Mouse (Mus musculus): ENCODE data around the gene Knstrn. TPM values are rescaled to one million over a fixed set of nuclear protein-coding genes. Genes with fewer than 3 reads are reported as not detected.

The Knstrn gene
- total and polyA plus RNA-seq, 2 experiments from 2014 or later, result 8.6 to 16.5 TPM

DNA sequence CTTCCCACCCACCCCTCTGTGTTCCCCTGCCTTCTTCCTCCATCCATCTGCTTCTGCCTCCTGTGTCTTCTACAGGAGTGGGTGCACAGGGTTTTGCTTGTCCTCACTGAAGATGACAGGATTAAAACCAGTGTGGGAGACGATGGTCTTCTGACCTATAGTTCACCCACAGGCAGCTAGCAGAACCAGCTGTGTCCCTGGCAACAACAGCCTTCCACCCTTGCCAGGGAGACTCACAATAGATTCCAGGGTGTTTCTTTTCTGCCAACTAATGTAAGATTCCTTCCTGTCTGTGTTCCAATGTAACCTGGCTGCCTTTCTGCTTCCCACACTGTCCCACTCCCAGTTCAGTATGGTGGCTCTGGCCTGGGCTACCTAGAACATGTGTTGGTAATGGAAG is 57.2 kb downstream of the Knstrn start:
- no peak for TF ChIP-seq CTCF (IDR thresholded peaks at IDR 0.05; ENCODE audit: low read depth)
- H3K9me3 ChIP-seq (ENCODE audit: low read length), result no peaks in the 10 kb centered on the region
- no peaks in the 10 kb centered on the region for H3K27me3 ChIP-seq (ENCODE audit: insufficient read depth, low read length)
- H3K36me3 ChIP-seq (ENCODE audit: insufficient read depth, low read length), result no peaks in the 10 kb centered on the region; the same call in 1 of the 2 replicates
- 59% methylated on average over 1 of the region's 1 CpGs for WGBS
- ATAC-seq (no peak), DNase-seq (ENCODE audit: low spot score) (no peak)
- H3K27ac ChIP-seq, result no peak overlapping the region
- no peaks in the 10 kb centered on the region for H3K4me1 ChIP-seq (ENCODE audit: insufficient read depth, low read length)
- no peak overlapping the region for H3K4me3 ChIP-seq (ENCODE audit: low read length)
- no peak overlapping the region for H3K9ac ChIP-seq (replicated peaks; ENCODE audit: low read length)
- H3K4me2 ChIP-seq (ENCODE audit: low read depth, low read length), result no peak overlapping the region

GRCm38 (mm10) chr2:118873018-118873417 is 59.2 kb downstream of the Knstrn start:
- Histone ChIP-seq H3K9me3 (ENCODE audit: low read length) (no peaks in the 10 kb centered on the region), H3K27ac (no peak overlapping the region), H3K36me3 (ENCODE audit: insufficient read depth, low read length) (peaks cover 7% of the 10 kb centered on the region; the same call in 1 of the 2 replicates), H3K4me2 (ENCODE audit: low read depth, low read length) (no peak overlapping the region), H3K4me3 (ENCODE audit: low read length) (no peak overlapping the region), H3K9ac (replicated peaks; ENCODE audit: low read length) (no peak overlapping the region), H3K4me1 (ENCODE audit: insufficient read depth, low read length) (no peaks in the 10 kb centered on the region), H3K27me3 (ENCODE audit: insufficient read depth, low read length) (no peaks in the 10 kb centered on the region)
- TF ChIP-seq CTCF (IDR thresholded peaks at IDR 0.05; ENCODE audit: low read depth), result no peak
- no peak for ATAC-seq
- no peak for DNase-seq (ENCODE audit: low spot score)
- WGBS, result 92% methylated on average over 5 of the region's 5 CpGs

GRCm38 (mm10) chr2:118873890-118874430 is 60.2 kb downstream of the Knstrn start:
- Histone ChIP-seq H3K27me3 (ENCODE audit: insufficient read depth, low read length) (no peaks in the 10 kb centered on the region), H3K27ac (no peak overlapping the region), H3K9me3 (ENCODE audit: low read length) (no peaks in the 10 kb centered on the region), H3K4me1 (ENCODE audit: insufficient read depth, low read length) (no peaks in the 10 kb centered on the region), H3K36me3 (ENCODE audit: insufficient read depth, low read length) (peaks cover 7% of the 10 kb centered on the region; the same call in 1 of the 2 replicates), H3K9ac (replicated peaks; ENCODE audit: low read length) (no peak overlapping the region), H3K4me2 (ENCODE audit: low read depth, low read length) (no peak overlapping the region), H3K4me3 (ENCODE audit: low read length) (no peak overlapping the region)
- DNase-seq (ENCODE audit: low spot score) (no peak), ATAC-seq (no peak)
- TF ChIP-seq CTCF (IDR thresholded peaks at IDR 0.05; ENCODE audit: low read depth), result no peak
- 86% methylated on average over 6 of the region's 6 CpGs for WGBS

DNA sequence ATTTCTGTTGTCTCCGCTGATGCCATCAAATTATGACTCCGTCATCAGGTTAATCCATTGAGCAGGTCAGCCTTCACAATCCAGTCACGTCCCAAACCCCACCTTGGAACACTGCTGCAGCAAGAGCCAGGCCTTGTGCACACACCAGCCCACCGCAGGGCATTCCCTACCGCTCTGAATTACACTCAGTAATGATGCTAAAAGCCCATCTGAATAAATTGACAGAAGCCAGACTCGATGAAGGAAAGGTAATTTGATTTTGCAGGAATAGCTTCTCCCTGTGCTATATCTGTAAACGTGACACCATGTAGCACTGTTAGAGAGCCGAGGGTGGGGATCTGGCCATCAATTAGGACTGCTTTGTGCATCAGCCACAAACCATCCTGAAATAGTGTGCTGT is 61.5 kb downstream of the Knstrn start:
- Histone ChIP-seq H3K27me3 (ENCODE audit: insufficient read depth, low read length) (no peaks in the 10 kb centered on the region), H3K9me3 (ENCODE audit: low read length) (no peaks in the 10 kb centered on the region), H3K4me1 (ENCODE audit: insufficient read depth, low read length) (no peaks in the 10 kb centered on the region), H3K36me3 (ENCODE audit: insufficient read depth, low read length) (peaks cover 7% of the 10 kb centered on the region; the same call in 1 of the 2 replicates), H3K4me3 (ENCODE audit: low read length) (no peak overlapping the region), H3K4me2 (ENCODE audit: low read depth, low read length) (no peak overlapping the region), H3K9ac (replicated peaks; ENCODE audit: low read length) (no peak overlapping the region), H3K27ac (no peak overlapping the region)
- 86% methylated on average over 8 of the region's 8 CpGs for WGBS
- ATAC-seq, result no peak
- no peak for TF ChIP-seq CTCF (IDR thresholded peaks at IDR 0.05; ENCODE audit: low read depth)
- no peak for DNase-seq (ENCODE audit: low spot score)

DNA sequence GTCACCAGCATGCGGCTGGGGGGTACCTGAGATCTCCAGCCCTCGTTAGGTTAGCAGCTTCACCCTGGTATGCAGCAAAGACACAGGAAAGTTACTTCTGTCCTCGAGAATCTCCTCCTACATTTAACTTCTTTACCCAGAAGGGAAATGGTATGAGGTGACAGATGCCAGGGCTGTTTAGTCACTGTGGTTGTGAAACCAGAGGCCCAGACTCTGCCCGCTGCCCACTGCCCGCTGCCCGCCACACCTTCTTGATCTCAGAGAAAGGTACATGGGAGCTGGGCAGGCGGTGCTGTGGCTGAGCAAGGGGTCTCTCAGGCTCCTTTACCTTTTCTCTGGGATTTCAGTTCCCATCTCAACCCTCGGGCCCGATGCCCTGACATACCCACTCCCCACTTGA is 62.6 kb downstream of the Knstrn start:
- ATAC-seq, result no peak
- 95% methylated on average over 9 of the region's 9 CpGs for WGBS

GRCm38 (mm10) chr2:118881019-118881418 is 67.2 kb downstream of the Knstrn start:
- H3K27ac ChIP-seq, result no peak overlapping the region
- no peak for TF ChIP-seq CTCF (IDR thresholded peaks at IDR 0.05; ENCODE audit: low read depth)
- 81% methylated on average over 4 of the region's 4 CpGs for WGBS
- no peak overlapping the region for H3K4me3 ChIP-seq (ENCODE audit: low read length)
- H3K9ac ChIP-seq (replicated peaks; ENCODE audit: low read length), result no peak overlapping the region
- DNase-seq (ENCODE audit: low spot score), result no peak
- peaks cover 7% of the 10 kb centered on the region; the same call in 1 of the 2 replicates for H3K36me3 ChIP-seq (ENCODE audit: insufficient read depth, low read length)
- ATAC-seq, result no peak
- H3K4me1 ChIP-seq (ENCODE audit: insufficient read depth, low read length), result no peaks in the 10 kb centered on the region
- no peak overlapping the region for H3K4me2 ChIP-seq (ENCODE audit: low read depth, low read length)
- H3K27me3 ChIP-seq (ENCODE audit: insufficient read depth, low read length), result peaks cover 9% of the 10 kb centered on the region; the same call in 1 of the 2 replicates
- no peaks in the 10 kb centered on the region for H3K9me3 ChIP-seq (ENCODE audit: low read length)

More for the DNA sequence above, 62.6 kb downstream of the Knstrn start:
- DNase-seq (ENCODE audit: low spot score), result no peak
- TF ChIP-seq CTCF (IDR thresholded peaks at IDR 0.05; ENCODE audit: low read depth), result no peak
- Histone ChIP-seq H3K9me3 (ENCODE audit: low read length) (no peaks in the 10 kb centered on the region), H3K4me2 (ENCODE audit: low read depth, low read length) (no peak overlapping the region), H3K4me3 (ENCODE audit: low read length) (no peak overlapping the region), H3K36me3 (ENCODE audit: insufficient read depth, low read length) (peaks cover 7% of the 10 kb centered on the region; the same call in 1 of the 2 replicates), H3K27me3 (ENCODE audit: insufficient read depth, low read length) (no peaks in the 10 kb centered on the region), H3K27ac (no peak overlapping the region), H3K4me1 (ENCODE audit: insufficient read depth, low read length) (no peaks in the 10 kb centered on the region), H3K9ac (replicated peaks; ENCODE audit: low read length) (no peak overlapping the region)

DNA sequence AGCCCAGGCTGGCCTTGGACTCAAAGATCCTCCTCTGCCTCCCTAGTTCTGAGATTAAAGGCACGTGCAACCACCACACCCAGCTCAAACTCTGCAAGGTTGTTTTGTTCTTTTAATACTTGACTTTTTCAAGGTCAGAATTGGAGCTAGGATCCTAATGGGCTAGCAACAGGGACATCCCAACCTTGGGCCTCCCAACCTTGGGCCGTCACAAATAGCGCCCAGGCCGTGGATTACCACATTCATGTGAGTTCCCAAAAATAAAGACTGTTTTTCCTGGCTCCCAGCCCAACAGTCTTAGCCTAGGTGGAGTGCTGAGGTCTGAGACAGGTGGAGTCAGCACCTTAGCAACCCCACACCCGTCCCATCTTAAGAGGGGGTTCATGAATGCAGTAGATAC is 68.2 kb downstream of the Knstrn start:
- Histone ChIP-seq H3K9ac (replicated peaks; ENCODE audit: low read length) (no peak overlapping the region), H3K36me3 (ENCODE audit: insufficient read depth, low read length) (peaks cover 7% of the 10 kb centered on the region; the same call in 1 of the 2 replicates), H3K9me3 (ENCODE audit: low read length) (no peaks in the 10 kb centered on the region), H3K4me3 (ENCODE audit: low read length) (no peak overlapping the region), H3K27me3 (ENCODE audit: insufficient read depth, low read length) (peaks cover 9% of the 10 kb centered on the region; the same call in 1 of the 2 replicates), H3K27ac (no peak overlapping the region), H3K4me1 (ENCODE audit: insufficient read depth, low read length) (no peaks in the 10 kb centered on the region), H3K4me2 (ENCODE audit: low read depth, low read length) (no peak overlapping the region)
- no peak for TF ChIP-seq CTCF (IDR thresholded peaks at IDR 0.05; ENCODE audit: low read depth)
- ATAC-seq, result no peak
- WGBS, result 86% methylated on average over 5 of the region's 5 CpGs
- DNase-seq (ENCODE audit: low spot score), result no peak
